Mouse (Mus musculus): ENCODE data around the gene Gm44502. TPM values are rescaled to one million over a fixed set of nuclear protein-coding genes. Genes with fewer than 3 reads are reported as not detected.

Gm44502 gene
- polyA plus RNA-seq, 1 experiment from 2014 or later, result not detected

- H3K27ac ChIP-seq, result no peak overlapping the region
- 90% methylated on average over 8 of the region's 8 CpGs for whole genome bisulfite sequencing
- peaks cover 36% of the 10 kb centered on the region for H3K36me3 ChIP-seq (replicated peaks)
- H3K9me3 ChIP-seq, result no peaks in the 10 kb centered on the region
- H3K4me1 ChIP-seq, result no peaks in the 10 kb centered on the region
- no peaks in the 10 kb centered on the region for H3K27me3 ChIP-seq (ENCODE audit: poor library complexity, severe bottlenecking)
- DNase-seq (ENCODE audit: extremely low spot score, low spot score), result no peak
- H3K4me3 ChIP-seq, result no peak overlapping the region
These were observed 14.2 kb downstream of the Gm44502 start for GRCm38 (mm10) chr15:89415282-89415681.

DNA sequence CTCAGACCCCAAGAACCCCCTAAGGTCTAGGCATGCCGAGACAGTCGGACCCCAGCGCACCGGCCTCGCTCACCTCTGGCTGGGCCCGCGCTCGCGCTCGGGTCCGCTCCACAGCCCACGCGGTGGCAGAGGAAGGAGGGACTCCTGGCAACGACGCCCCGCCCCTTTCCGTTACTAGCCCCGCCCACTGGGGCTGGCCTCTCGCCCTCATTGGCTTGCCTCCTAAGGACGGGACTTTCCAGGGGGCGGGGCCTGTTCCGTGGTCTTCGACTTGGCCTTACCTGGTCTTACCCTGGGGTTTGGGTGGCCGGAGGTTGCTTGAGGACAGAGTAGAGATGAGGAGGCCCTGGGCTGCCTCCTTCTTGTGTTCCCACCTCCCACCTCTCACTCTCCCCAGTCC lies 19.4 kb downstream of the Gm44502 start, which contains the start of gene Syce3:
Gene Syce3 (minus strand): TSS at position 386 of the 400 bp plus-strand sequence.
- Histone ChIP-seq H3K27ac (no peak within 1 kb of the TSS), H3K9me3 (peaks cover 20% of the 10 kb centered on the region), H3K36me3 (replicated peaks) (no peaks in the 10 kb centered on the region), H3K4me1 (no peaks in the 10 kb centered on the region), H3K27me3 (ENCODE audit: poor library complexity, severe bottlenecking) (no peaks in the 10 kb centered on the region), H3K4me3 (no peak within 1 kb of the TSS)
- 89% methylated on average over 24 of the region's 24 CpGs for WGBS
- DNase-seq (ENCODE audit: extremely low spot score, low spot score), result no peak

DNA sequence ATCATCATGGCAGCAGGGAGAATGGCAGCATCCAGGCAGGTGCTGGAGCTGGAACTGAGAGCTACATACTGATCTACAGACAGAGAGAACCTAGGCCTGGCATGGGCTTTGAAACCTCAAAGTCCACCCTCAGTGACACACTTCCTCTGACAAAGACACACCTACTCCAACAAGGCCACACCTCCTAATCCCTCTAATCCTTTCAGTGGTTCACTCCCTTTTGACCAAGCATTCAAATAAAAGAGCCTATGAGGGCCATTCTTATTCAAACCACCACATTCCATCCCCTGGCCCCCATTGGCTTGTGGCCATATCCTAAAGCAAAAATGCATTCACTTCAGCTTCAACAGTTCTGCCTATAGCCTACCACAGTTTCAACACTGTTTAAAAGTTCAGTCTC lies 22.8 kb downstream of the Gm44502 start:
- DNase-seq (ENCODE audit: extremely low spot score, low spot score), result no peak
- Histone ChIP-seq H3K9me3 (peaks cover 20% of the 10 kb centered on the region), H3K27ac (no peak overlapping the region), H3K4me1 (no peaks in the 10 kb centered on the region), H3K36me3 (replicated peaks) (no peaks in the 10 kb centered on the region), H3K27me3 (ENCODE audit: poor library complexity, severe bottlenecking) (no peaks in the 10 kb centered on the region), H3K4me3 (no peak overlapping the region)

GRCm38 (mm10) chr15:89404831-89405623 lies 24.5 kb downstream of the Gm44502 start:
- WGBS, result 89% methylated on average over 10 of the region's 10 CpGs
- no peak for DNase-seq (ENCODE audit: extremely low spot score, low spot score)
- H3K27me3 ChIP-seq (ENCODE audit: poor library complexity, severe bottlenecking), result no peaks in the 10 kb centered on the region

GRCm38 (mm10) chr15:89402471-89402870 lies 27.0 kb downstream of the Gm44502 start:
- Histone ChIP-seq H3K27ac (no peak overlapping the region), H3K9me3 (peaks cover 4% of the 10 kb centered on the region), H3K36me3 (replicated peaks) (no peaks in the 10 kb centered on the region), H3K27me3 (ENCODE audit: poor library complexity, severe bottlenecking) (no peaks in the 10 kb centered on the region), H3K4me3 (no peak overlapping the region), H3K4me1 (0 out of 2 replicates have a peak, but pooled peaks cover 3% of the 10 kb centered on the region)
- WGBS, result 84% methylated on average over 1 of the region's 1 CpGs
- no peak for DNase-seq (ENCODE audit: extremely low spot score, low spot score)

More at GRCm38 (mm10) chr15:89404831-89405623, 24.5 kb downstream of the Gm44502 start:
- no peaks in the 10 kb centered on the region for H3K36me3 ChIP-seq (replicated peaks)
- no peaks in the 10 kb centered on the region for H3K4me1 ChIP-seq
- no peak overlapping the region for H3K27ac ChIP-seq
- no peak overlapping the region for H3K4me3 ChIP-seq
- H3K9me3 ChIP-seq, result peaks cover 18% of the 10 kb centered on the region

- Histone ChIP-seq H3K27ac (no peak overlapping the region), H3K27me3 (ENCODE audit: poor library complexity, severe bottlenecking) (no peaks in the 10 kb centered on the region), H3K36me3 (replicated peaks) (no peaks in the 10 kb centered on the region), H3K9me3 (no peaks in the 10 kb centered on the region), H3K4me3 (no peak overlapping the region), H3K4me1 (0 out of 2 replicates have a peak, but pooled peaks cover 3% of the 10 kb centered on the region)
- 53% methylated on average over 1 of the region's 1 CpGs for WGBS
- no peak for DNase-seq (ENCODE audit: extremely low spot score, low spot score)
These were observed 29.8 kb downstream of the Gm44502 start for GRCm38 (mm10) chr15:89399716-89400115.

- WGBS, result 81% methylated on average over 2 of the region's 2 CpGs
These were observed 31.4 kb downstream of the Gm44502 start for GRCm38 (mm10) chr15:89398146-89398545.

DNA sequence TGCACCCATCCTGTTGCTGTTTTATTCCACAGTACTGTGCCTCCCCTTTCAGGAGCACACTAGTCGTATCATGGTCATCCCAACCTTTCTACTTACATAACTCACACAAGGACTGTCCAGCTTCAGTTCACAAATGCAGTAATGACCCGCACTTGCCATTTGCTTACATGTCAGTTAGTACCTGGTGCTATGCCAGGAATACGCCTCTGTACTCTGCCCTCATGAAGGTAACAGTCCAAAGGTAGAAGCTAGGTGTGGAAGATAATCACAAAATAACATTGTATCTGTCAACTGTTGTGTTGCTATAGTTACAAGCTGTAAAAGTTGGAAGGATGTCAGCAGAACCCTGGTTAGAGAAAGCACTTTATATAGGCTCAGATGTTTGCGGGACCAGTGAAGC lies 32.6 kb downstream of the Gm44502 start:
- WGBS, result 87% methylated on average over 4 of the region's 4 CpGs
- H3K36me3 ChIP-seq (replicated peaks), result no peaks in the 10 kb centered on the region

More at GRCm38 (mm10) chr15:89398146-89398545, 31.4 kb downstream of the Gm44502 start:
- no peak overlapping the region for H3K27ac ChIP-seq
- H3K4me1 ChIP-seq, result 0 out of 2 replicates have a peak, but pooled peaks cover 3% of the 10 kb centered on the region
- H3K36me3 ChIP-seq (replicated peaks), result no peaks in the 10 kb centered on the region
- H3K27me3 ChIP-seq (ENCODE audit: poor library complexity, severe bottlenecking), result no peaks in the 10 kb centered on the region
- H3K4me3 ChIP-seq, result no peak overlapping the region
- H3K9me3 ChIP-seq, result no peaks in the 10 kb centered on the region
- no peak for DNase-seq (ENCODE audit: extremely low spot score, low spot score)

DNA sequence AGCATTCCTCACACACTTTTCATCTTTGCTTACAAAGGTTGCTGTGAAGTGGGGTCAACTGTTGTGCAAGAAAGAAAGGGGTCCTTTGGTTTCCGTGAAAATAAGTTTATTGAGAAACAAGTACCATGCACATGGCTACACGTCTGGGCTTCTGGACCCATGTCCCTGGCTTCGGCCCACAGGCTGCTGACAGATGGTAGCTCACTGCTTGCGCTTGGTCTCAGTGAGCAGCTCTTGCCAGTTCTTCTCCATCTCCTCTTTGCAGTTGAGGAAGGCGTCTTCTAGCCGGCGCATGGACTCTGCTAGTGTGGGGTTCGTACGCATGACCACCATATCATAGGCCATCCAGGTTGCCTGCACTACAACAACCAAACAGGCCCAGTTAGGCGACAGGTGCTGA lies 39.4 kb downstream of the Gm44502 start:
- no peaks in the 10 kb centered on the region; the same call in 1 of the 2 replicates for H3K4me1 ChIP-seq
- H3K4me3 ChIP-seq, result no peak overlapping the region
- H3K36me3 ChIP-seq (replicated peaks), result no peaks in the 10 kb centered on the region
- DNase-seq (ENCODE audit: extremely low spot score, low spot score), result no peak
- no peak overlapping the region for H3K27ac ChIP-seq
- peaks cover 31% of the 10 kb centered on the region for H3K27me3 ChIP-seq (ENCODE audit: poor library complexity, severe bottlenecking)
- H3K9me3 ChIP-seq, result no peaks in the 10 kb centered on the region
- WGBS, result 92% methylated on average over 10 of the region's 10 CpGs

More for the DNA sequence above, 32.6 kb downstream of the Gm44502 start:
- H3K4me3 ChIP-seq, result no peak overlapping the region
- H3K27ac ChIP-seq, result no peak overlapping the region
- no peak for DNase-seq (ENCODE audit: extremely low spot score, low spot score)
- H3K9me3 ChIP-seq, result no peaks in the 10 kb centered on the region
- H3K4me1 ChIP-seq, result 0 out of 2 replicates have a peak, but pooled peaks cover 3% of the 10 kb centered on the region
- H3K27me3 ChIP-seq (ENCODE audit: poor library complexity, severe bottlenecking), result no peaks in the 10 kb centered on the region

DNA sequence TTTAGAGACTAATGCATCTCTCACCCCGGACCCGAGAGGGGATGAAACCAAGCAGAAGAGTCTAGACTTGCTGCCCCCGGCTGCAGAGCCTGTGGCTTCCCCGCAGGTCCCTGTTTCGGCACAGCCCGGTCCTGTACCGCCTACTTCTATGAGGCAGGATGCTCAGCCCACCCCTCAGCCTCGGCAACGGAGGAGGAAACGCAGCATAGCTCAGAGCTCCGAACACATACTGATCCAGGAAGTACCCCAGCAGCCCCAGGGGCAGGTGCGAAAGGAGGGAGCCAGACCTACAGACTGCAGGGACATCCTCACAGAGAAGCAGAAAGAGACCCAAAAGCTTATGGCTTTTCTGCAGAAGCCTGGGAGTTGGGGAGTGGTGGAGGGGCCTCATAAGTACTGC lies 42.4 kb downstream of the Gm44502 start:
- Histone ChIP-seq H3K9me3 (no peaks in the 10 kb centered on the region), H3K36me3 (replicated peaks) (no peaks in the 10 kb centered on the region), H3K4me1 (no peaks in the 10 kb centered on the region; the same call in 1 of the 2 replicates), H3K27ac (no peak overlapping the region), H3K27me3 (ENCODE audit: poor library complexity, severe bottlenecking) (peaks cover 35% of the 10 kb centered on the region), H3K4me3 (no peak overlapping the region)
- 47% methylated on average over 12 of the region's 12 CpGs for WGBS
- DNase-seq (ENCODE audit: extremely low spot score, low spot score), result no peak

GRCm38 (mm10) chr15:89384617-89385016 lies 44.9 kb downstream of the Gm44502 start, which contains the start of gene Klhdc7b:
Gene Klhdc7b (plus strand): TSS chr15:89384917.
- Histone ChIP-seq H3K27ac (no peak within 1 kb of the TSS), H3K36me3 (replicated peaks) (no peaks in the 10 kb centered on the region), H3K4me1 (peaks cover under 1% of the 10 kb centered on the region), H3K27me3 (ENCODE audit: poor library complexity, severe bottlenecking) (peaks cover 59% of the 10 kb centered on the region), H3K4me3 (no peak within 1 kb of the TSS), H3K9me3 (no peaks in the 10 kb centered on the region)
- WGBS, result 94% methylated on average over 7 of the region's 7 CpGs
- DNase-seq (ENCODE audit: extremely low spot score, low spot score), result no peak

DNA sequence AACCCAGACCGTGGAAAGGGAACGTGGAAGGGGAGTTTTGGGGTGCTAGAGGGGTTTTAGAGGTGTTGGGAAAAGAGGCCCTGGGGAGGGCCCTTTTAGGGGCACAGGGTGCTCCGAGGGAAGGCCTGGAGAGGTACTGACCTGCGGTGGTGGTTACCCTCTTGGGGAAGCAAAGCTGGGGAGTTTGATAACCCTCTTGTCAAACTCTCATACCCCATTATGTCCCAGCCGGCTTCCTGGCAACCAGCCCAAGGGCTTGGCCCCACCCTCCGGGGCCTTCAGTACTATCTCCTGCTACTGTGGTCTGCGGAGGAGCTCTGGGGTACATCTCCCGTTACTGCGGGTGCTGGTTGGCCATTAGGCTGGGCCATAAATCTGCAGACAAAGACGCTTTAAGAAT lies 50.1 kb downstream of the Gm44502 start:
- H3K27ac ChIP-seq, result no peak overlapping the region
- no peaks in the 10 kb centered on the region for H3K9me3 ChIP-seq
- H3K4me3 ChIP-seq, result peak overlapping the region; percentile 53
- no peak for DNase-seq (ENCODE audit: extremely low spot score, low spot score)
- 14% methylated on average over 10 of the region's 10 CpGs for WGBS
- peaks cover 35% of the 10 kb centered on the region for H3K4me1 ChIP-seq
- H3K27me3 ChIP-seq (ENCODE audit: poor library complexity, severe bottlenecking), result peaks cover 79% of the 10 kb centered on the region
- H3K36me3 ChIP-seq (replicated peaks), result no peaks in the 10 kb centered on the region

DNA sequence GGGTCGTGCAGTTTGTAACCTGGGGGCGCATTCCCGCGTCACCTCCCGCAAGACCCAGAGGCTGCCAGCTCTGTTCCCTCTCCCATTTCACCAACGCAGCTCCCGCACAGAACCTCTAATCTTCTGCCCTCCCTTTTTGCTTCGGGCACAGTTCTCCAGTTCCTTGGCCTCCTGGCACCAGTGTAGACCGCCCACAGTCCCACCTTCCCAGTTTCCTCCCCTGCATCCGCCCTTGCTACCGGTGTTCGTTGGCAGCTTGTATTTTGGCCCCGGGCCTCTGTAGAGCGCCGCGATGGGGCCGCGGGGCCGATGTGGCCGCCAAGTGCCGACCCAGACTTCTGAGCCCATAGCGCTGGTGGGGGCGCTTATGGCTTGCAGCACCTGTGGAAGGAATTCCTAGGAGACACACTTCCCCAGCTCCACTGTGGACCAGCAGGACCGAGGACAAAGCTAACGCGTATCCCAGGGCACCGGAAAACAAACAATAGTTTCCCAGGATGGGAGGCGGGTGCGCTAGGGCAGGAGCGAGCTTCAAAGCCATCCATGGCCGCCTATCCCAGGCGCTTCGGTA lies 50.6 kb downstream of the Gm44502 start, which contains the start of gene Odf3b:
Gene Odf3b (minus strand): TSS at position 452 of the 571 bp plus-strand sequence.
- no peaks in the 10 kb centered on the region for H3K9me3 ChIP-seq
- no peaks in the 10 kb centered on the region for H3K36me3 ChIP-seq (replicated peaks)
- H3K4me3 ChIP-seq, result peak within 1 kb of the TSS; percentile 53
- DNase-seq (ENCODE audit: extremely low spot score, low spot score), result peak; percentile 55
- under 1% methylated on average over 33 of the region's 33 CpGs for WGBS
- peaks cover 39% of the 10 kb centered on the region for H3K4me1 ChIP-seq
- peak within 1 kb of the TSS; percentile 65 for H3K27ac ChIP-seq
- H3K27me3 ChIP-seq (ENCODE audit: poor library complexity, severe bottlenecking), result peaks cover 80% of the 10 kb centered on the region

Data from forebrain, embryonic 10.5 days (tissue).